Mouse (Mus musculus) hindbrain, embryonic 12.5 days (tissue): ENCODE measurements around the gene Ror2. TPM values are rescaled to one million over a fixed set of nuclear protein-coding genes. Genes with fewer than 3 reads are reported as not detected.

Experiments used
- ATAC-seq: fragments of 200-750 bp; cut with Nextera tagmentation; 2 replicates; pipeline ENCODE4 v1.8.0; 2017; ENCODE audit warnings: moderate TSS enrichment; ENCODE audit not compliant: low FRiP score
- H3K27ac ChIP-seq: fragments of 300-500 bp; sonication (generic); 2 replicates; pipeline ENCODE4 v1.5.1; 2016; ENCODE audit warnings: mild to moderate bottlenecking
- H3K27me3 ChIP-seq: fragments of 300-500 bp; sonication (generic); 2 replicates; pipeline ENCODE4 v1.6.1; 2016; ENCODE audit warnings: mild to moderate bottlenecking
- H3K36me3 ChIP-seq: fragments of 300-500 bp; sonication (generic); 2 replicates; pipeline ENCODE4 v1.6.1; 2016; ENCODE audit warnings: mild to moderate bottlenecking
- H3K4me1 ChIP-seq: fragments of 300-500 bp; sonication (generic); 2 replicates; pipeline ENCODE4 v1.6.1; 2016
- H3K4me2 ChIP-seq: fragments of 300-500 bp; sonication (generic); replicated peaks from 2 replicates; pipeline ENCODE4 v1.6.1; 2016; ENCODE audit warnings: mild to moderate bottlenecking
- H3K4me3 ChIP-seq: fragments of 300-500 bp; sonication (generic); 2 replicates; pipeline ENCODE4 v1.5.1; 2016; ENCODE audit warnings: mild to moderate bottlenecking
- H3K9ac ChIP-seq: fragments of 300-500 bp; sonication (generic); 2 replicates; pipeline ENCODE4 v1.6.1; 2016; ENCODE audit warnings: mild to moderate bottlenecking, moderate library complexity
- H3K9me3 ChIP-seq: fragments of 300-500 bp; sonication (generic); replicated peaks from 2 replicates; pipeline ENCODE4 v1.6.1; 2016; ENCODE audit warnings: mild to moderate bottlenecking
- WGBS: fragments of 180-500 bp; shearing (Covaris S2); methylation state at CpG from one replicate; pipeline ENCODE4 v1.1.7; 2016; 5-methylcytosine and 5-hydroxymethylcytosine counted together
- polyA plus RNA-seq: library from polyadenylated mRNA; unstranded; fragments of >200 nt; fragmentation: Nextera tagmentation; extraction: Ambion mirVana; gene quantifications from 2 replicates; pipeline ENCODE4 v1.2.1, GENCODE M21; 2016

Ror2 gene
- polyA plus RNA-seq, 1 experiment from 2014 or later = 17.8 TPM

- Histone ChIP-seq H3K9ac (no peak overlapping the region), H3K4me2 (no peak overlapping the region), H3K4me3 (no peak overlapping the region), H3K36me3 (no peaks in the 10 kb centered on the region), H3K27ac (no peak overlapping the region), H3K27me3 (no peaks in the 10 kb centered on the region), H3K4me1 (peaks cover 10% of the 10 kb centered on the region), H3K9me3 (0 out of 2 replicates have a peak, but pooled peaks cover 4% of the 10 kb centered on the region)
- 11% methylated on average over 5 of the region's 5 CpGs for WGBS
- ATAC-seq = no peak
Observed at GRCm38 (mm10) chr13:53143076-53143475, 142.8 kb downstream of the Ror2 start.

GRCm38 (mm10) chr13:53142268-53142667 is 143.7 kb downstream of the Ror2 start:
- 83% methylated on average over 10 of the region's 10 CpGs for WGBS
- ATAC-seq = no peak
- no peak overlapping the region; the same call in 1 of the 2 replicates for H3K27ac ChIP-seq

GRCm38 (mm10) chr13:53140298-53140697 is 145.6 kb downstream of the Ror2 start:
- H3K27ac ChIP-seq = no peak overlapping the region
- H3K9ac ChIP-seq = no peak overlapping the region
- no peaks in the 10 kb centered on the region for H3K36me3 ChIP-seq
- 0 out of 2 replicates have a peak, but pooled peaks cover 5% of the 10 kb centered on the region for H3K9me3 ChIP-seq
- H3K4me1 ChIP-seq = peaks cover 10% of the 10 kb centered on the region
- H3K27me3 ChIP-seq = no peaks in the 10 kb centered on the region
- 81% methylated on average over 2 of the region's 2 CpGs for WGBS
- ATAC-seq = no peak
- H3K4me2 ChIP-seq = no peak overlapping the region
- no peak overlapping the region for H3K4me3 ChIP-seq

More at GRCm38 (mm10) chr13:53142268-53142667, 143.7 kb downstream of the Ror2 start:
- H3K27me3 ChIP-seq = no peaks in the 10 kb centered on the region
- H3K4me1 ChIP-seq = peaks cover 10% of the 10 kb centered on the region
- H3K4me3 ChIP-seq = no peak overlapping the region
- no peak overlapping the region for H3K9ac ChIP-seq
- H3K4me2 ChIP-seq = no peak overlapping the region
- 0 out of 2 replicates have a peak, but pooled peaks cover 5% of the 10 kb centered on the region for H3K9me3 ChIP-seq
- H3K36me3 ChIP-seq = no peaks in the 10 kb centered on the region

- no peaks in the 10 kb centered on the region for H3K27me3 ChIP-seq
- WGBS = 90% methylated on average over 13 of the region's 13 CpGs
- H3K36me3 ChIP-seq = no peaks in the 10 kb centered on the region
- no peak for ATAC-seq
- no peaks in the 10 kb centered on the region for H3K4me1 ChIP-seq
- no peak overlapping the region for H3K9ac ChIP-seq
- no peaks in the 10 kb centered on the region for H3K9me3 ChIP-seq
- no peak overlapping the region for H3K4me3 ChIP-seq
- H3K27ac ChIP-seq = no peak overlapping the region
- H3K4me2 ChIP-seq = no peak overlapping the region
Observed at GRCm38 (mm10) chr13:53130567-53130966, 155.4 kb downstream of the Ror2 start.

GRCm38 (mm10) chr13:53130032-53130431 is 155.9 kb downstream of the Ror2 start:
- no peak for ATAC-seq
- 76% methylated on average over 5 of the region's 5 CpGs for WGBS

GRCm38 (mm10) chr13:53125627-53126026 is 160.3 kb downstream of the Ror2 start:
- ATAC-seq = no peak
- Histone ChIP-seq H3K9me3 (no peaks in the 10 kb centered on the region), H3K9ac (no peak overlapping the region), H3K4me2 (no peak overlapping the region), H3K4me3 (no peak overlapping the region), H3K27ac (no peak overlapping the region), H3K4me1 (peaks cover 6% of the 10 kb centered on the region), H3K27me3 (no peaks in the 10 kb centered on the region), H3K36me3 (no peaks in the 10 kb centered on the region)
- WGBS = 79% methylated on average over 5 of the region's 5 CpGs

More at GRCm38 (mm10) chr13:53130032-53130431, 155.9 kb downstream of the Ror2 start:
- H3K9me3 ChIP-seq = no peaks in the 10 kb centered on the region
- H3K27ac ChIP-seq = no peak overlapping the region
- H3K9ac ChIP-seq = no peak overlapping the region
- H3K4me2 ChIP-seq = no peak overlapping the region
- no peaks in the 10 kb centered on the region for H3K4me1 ChIP-seq
- H3K36me3 ChIP-seq = no peaks in the 10 kb centered on the region
- no peak overlapping the region for H3K4me3 ChIP-seq
- no peaks in the 10 kb centered on the region for H3K27me3 ChIP-seq

- H3K9ac ChIP-seq = no peak overlapping the region
- no peak overlapping the region for H3K4me3 ChIP-seq
- no peaks in the 10 kb centered on the region for H3K27me3 ChIP-seq
- no peaks in the 10 kb centered on the region; the same call in 1 of the 2 replicates for H3K36me3 ChIP-seq
- WGBS = 83% methylated on average over 8 of the region's 8 CpGs
- H3K9me3 ChIP-seq = no peaks in the 10 kb centered on the region
- ATAC-seq = no peak
- no peak overlapping the region for H3K4me2 ChIP-seq
- no peak overlapping the region for H3K27ac ChIP-seq
- peaks cover 14% of the 10 kb centered on the region for H3K4me1 ChIP-seq
Observed at GRCm38 (mm10) chr13:53122085-53122484, 163.8 kb downstream of the Ror2 start.

GRCm38 (mm10) chr13:53120906-53121305 is 165.0 kb downstream of the Ror2 start:
- no peaks in the 10 kb centered on the region; the same call in 1 of the 2 replicates for H3K36me3 ChIP-seq
- no peak for ATAC-seq
- H3K9me3 ChIP-seq = no peaks in the 10 kb centered on the region
- H3K27me3 ChIP-seq = no peaks in the 10 kb centered on the region
- no peak overlapping the region for H3K27ac ChIP-seq
- 28% methylated on average over 11 of the region's 11 CpGs for WGBS
- peak overlapping the region; percentile 16; the same call in 1 of the 2 replicates for H3K4me2 ChIP-seq
- peaks cover 14% of the 10 kb centered on the region for H3K4me1 ChIP-seq
- H3K9ac ChIP-seq = no peak overlapping the region
- no peak overlapping the region for H3K4me3 ChIP-seq

- no peaks in the 10 kb centered on the region; the same call in 1 of the 2 replicates for H3K36me3 ChIP-seq
- no peaks in the 10 kb centered on the region for H3K9me3 ChIP-seq
- H3K27ac ChIP-seq = no peak overlapping the region
- no peak overlapping the region for H3K4me2 ChIP-seq
- no peak overlapping the region for H3K9ac ChIP-seq
- ATAC-seq = peak; percentile 76
- 38% methylated on average over 10 of the region's 10 CpGs for WGBS
- H3K4me3 ChIP-seq = no peak overlapping the region
- H3K4me1 ChIP-seq = peaks cover 14% of the 10 kb centered on the region
- H3K27me3 ChIP-seq = no peaks in the 10 kb centered on the region
Observed at GRCm38 (mm10) chr13:53119586-53120426, 166.1 kb downstream of the Ror2 start.

- 84% methylated on average over 13 of the region's 13 CpGs for WGBS
- Histone ChIP-seq H3K4me1 (peaks cover 14% of the 10 kb centered on the region), H3K4me3 (no peak overlapping the region), H3K27me3 (no peaks in the 10 kb centered on the region), H3K9ac (no peak overlapping the region), H3K4me2 (no peak overlapping the region), H3K27ac (no peak overlapping the region), H3K36me3 (no peaks in the 10 kb centered on the region; the same call in 1 of the 2 replicates), H3K9me3 (no peaks in the 10 kb centered on the region)
- no peak for ATAC-seq
Observed at GRCm38 (mm10) chr13:53118398-53118797, 167.5 kb downstream of the Ror2 start.

GRCm38 (mm10) chr13:53117921-53118320 is 168.0 kb downstream of the Ror2 start:
- 90% methylated on average over 7 of the region's 7 CpGs for WGBS
- Histone ChIP-seq H3K9me3 (no peaks in the 10 kb centered on the region), H3K4me2 (no peak overlapping the region), H3K4me3 (no peak overlapping the region), H3K27ac (no peak overlapping the region), H3K9ac (no peak overlapping the region), H3K27me3 (no peaks in the 10 kb centered on the region), H3K4me1 (peaks cover 14% of the 10 kb centered on the region), H3K36me3 (no peaks in the 10 kb centered on the region; the same call in 1 of the 2 replicates)
- ATAC-seq = no peak

GRCm38 (mm10) chr13:53110249-53110578 is 175.7 kb downstream of the Ror2 start:
- Histone ChIP-seq H3K4me2 (no peak overlapping the region), H3K9ac (no peak overlapping the region), H3K27me3 (no peaks in the 10 kb centered on the region), H3K27ac (no peak overlapping the region), H3K36me3 (no peaks in the 10 kb centered on the region; the same call in 1 of the 2 replicates), H3K9me3 (no peaks in the 10 kb centered on the region), H3K4me1 (no peaks in the 10 kb centered on the region), H3K4me3 (no peak overlapping the region)
- ATAC-seq = peak; percentile 53
- 88% methylated on average over 16 of the region's 16 CpGs for WGBS
